Mouse (Mus musculus): ENCODE data around the gene Rnf6. TPM values are rescaled to one million over a fixed set of nuclear protein-coding genes. Genes with fewer than 3 reads are reported as not detected.

Rnf6 gene
- polyA plus RNA-seq, 1 experiment from 2014 or later, result 48.2 TPM

GRCm38 (mm10) chr5:146227496-146227895 lies 6.1 kb upstream of the Rnf6 start:
- no peaks in the 10 kb centered on the region for H3K36me3 ChIP-seq
- no peaks in the 10 kb centered on the region for H3K4me1 ChIP-seq
- no peak overlapping the region for H3K9ac ChIP-seq
- no peak overlapping the region for H3K27ac ChIP-seq
- no peak overlapping the region for H3K4me2 ChIP-seq
- no peak for ATAC-seq (ENCODE audit: insufficient read depth, low FRiP score, low read depth)
- no peaks in the 10 kb centered on the region for H3K9me3 ChIP-seq
- no peak overlapping the region for H3K4me3 ChIP-seq (replicated peaks)
- H3K27me3 ChIP-seq (replicated peaks), result no peaks in the 10 kb centered on the region
- 85% methylated on average over 8 of the region's 8 CpGs for WGBS

GRCm38 (mm10) chr5:146223786-146224185 lies 2.4 kb upstream of the Rnf6 start:
- ATAC-seq (ENCODE audit: insufficient read depth, low FRiP score, low read depth), result no peak
- no peak overlapping the region for H3K9ac ChIP-seq
- H3K27ac ChIP-seq, result no peak overlapping the region
- H3K4me3 ChIP-seq (replicated peaks), result no peak overlapping the region
- 0 out of 2 replicates have a peak, but pooled peaks cover 4% of the 10 kb centered on the region for H3K4me1 ChIP-seq
- no peaks in the 10 kb centered on the region for H3K36me3 ChIP-seq
- H3K9me3 ChIP-seq, result no peaks in the 10 kb centered on the region
- 65% methylated on average over 5 of the region's 5 CpGs for WGBS
- no peaks in the 10 kb centered on the region for H3K27me3 ChIP-seq (replicated peaks)
- no peak overlapping the region for H3K4me2 ChIP-seq

GRCm38 (mm10) chr5:146221722-146222121 lies 367 bp upstream of the Rnf6 start:
- Histone ChIP-seq H3K4me2 (peak overlapping the region; percentile 59), H3K27me3 (replicated peaks) (no peaks in the 10 kb centered on the region), H3K36me3 (peaks cover 7% of the 10 kb centered on the region; the same call in 1 of the 2 replicates), H3K4me1 (0 out of 2 replicates have a peak, but pooled peaks cover 4% of the 10 kb centered on the region), H3K9ac (peak overlapping the region; percentile 56; the same call in 1 of the 2 replicates), H3K27ac (peak overlapping the region; percentile 99), H3K9me3 (no peaks in the 10 kb centered on the region), H3K4me3 (replicated peaks) (peak overlapping the region; percentile 81)
- ATAC-seq (ENCODE audit: insufficient read depth, low FRiP score, low read depth), result no peak
- WGBS, result 29% methylated on average over 6 of the region's 6 CpGs

GRCm38 (mm10) chr5:146220501-146220878 lies 865 bp downstream of the Rnf6 start:
- Histone ChIP-seq H3K4me1 (0 out of 2 replicates have a peak, but pooled peaks cover 4% of the 10 kb centered on the region), H3K9ac (peak overlapping the region; percentile 7; the same call in 1 of the 2 replicates), H3K4me2 (peak overlapping the region; percentile 59), H3K36me3 (peaks cover 10% of the 10 kb centered on the region; the same call in 1 of the 2 replicates), H3K27ac (peak overlapping the region; percentile 99), H3K9me3 (no peaks in the 10 kb centered on the region), H3K27me3 (replicated peaks) (no peaks in the 10 kb centered on the region), H3K4me3 (replicated peaks) (peak overlapping the region; percentile 81)
- peak; percentile 63 for ATAC-seq (ENCODE audit: insufficient read depth, low FRiP score, low read depth)
- WGBS, result 8% methylated on average over 13 of the region's 13 CpGs

GRCm38 (mm10) chr5:146205537-146205936 lies 15.8 kb downstream of the Rnf6 start:
- no peaks in the 10 kb centered on the region for H3K9me3 ChIP-seq
- H3K36me3 ChIP-seq, result peaks cover 53% of the 10 kb centered on the region
- no peak overlapping the region for H3K4me3 ChIP-seq (replicated peaks)
- ATAC-seq (ENCODE audit: insufficient read depth, low FRiP score, low read depth), result no peak
- H3K4me1 ChIP-seq, result no peaks in the 10 kb centered on the region
- H3K9ac ChIP-seq, result no peak overlapping the region
- WGBS, result 91% methylated on average over 5 of the region's 5 CpGs
- no peaks in the 10 kb centered on the region for H3K27me3 ChIP-seq (replicated peaks)
- no peak overlapping the region for H3K4me2 ChIP-seq
- no peak overlapping the region for H3K27ac ChIP-seq

GRCm38 (mm10) chr5:146203921-146204320 lies 17.4 kb downstream of the Rnf6 start:
- WGBS, result 78% methylated on average over 2 of the region's 2 CpGs
- Histone ChIP-seq H3K27me3 (replicated peaks) (no peaks in the 10 kb centered on the region), H3K4me2 (no peak overlapping the region), H3K36me3 (peaks cover 44% of the 10 kb centered on the region), H3K9ac (no peak overlapping the region), H3K27ac (no peak overlapping the region), H3K4me1 (no peaks in the 10 kb centered on the region), H3K9me3 (no peaks in the 10 kb centered on the region), H3K4me3 (replicated peaks) (no peak overlapping the region)
- no peak for ATAC-seq (ENCODE audit: insufficient read depth, low FRiP score, low read depth)

GRCm38 (mm10) chr5:146200580-146200979 lies 20.8 kb downstream of the Rnf6 start:
- Histone ChIP-seq H3K9me3 (no peaks in the 10 kb centered on the region), H3K27me3 (replicated peaks) (no peaks in the 10 kb centered on the region), H3K4me2 (no peak overlapping the region), H3K4me3 (replicated peaks) (no peak overlapping the region), H3K4me1 (no peaks in the 10 kb centered on the region), H3K9ac (no peak overlapping the region), H3K36me3 (peaks cover 21% of the 10 kb centered on the region; the same call in 1 of the 2 replicates), H3K27ac (no peak overlapping the region)
- WGBS, result 97% methylated on average over 6 of the region's 6 CpGs
- ATAC-seq (ENCODE audit: insufficient read depth, low FRiP score, low read depth), result no peak

- no peak overlapping the region for H3K4me2 ChIP-seq
These were observed 21.8 kb downstream of the Rnf6 start for GRCm38 (mm10) chr5:146199540-146199939.

GRCm38 (mm10) chr5:146199073-146199472 lies 22.3 kb downstream of the Rnf6 start:
- H3K4me2 ChIP-seq, result no peak overlapping the region
- no peaks in the 10 kb centered on the region for H3K9me3 ChIP-seq
- no peak for ATAC-seq (ENCODE audit: insufficient read depth, low FRiP score, low read depth)
- no peak overlapping the region for H3K27ac ChIP-seq
- no peaks in the 10 kb centered on the region for H3K27me3 ChIP-seq (replicated peaks)
- H3K4me3 ChIP-seq (replicated peaks), result no peak overlapping the region
- H3K36me3 ChIP-seq, result peaks cover 11% of the 10 kb centered on the region; the same call in 1 of the 2 replicates
- no peak overlapping the region for H3K9ac ChIP-seq
- no peaks in the 10 kb centered on the region for H3K4me1 ChIP-seq

More at GRCm38 (mm10) chr5:146199540-146199939, 21.8 kb downstream of the Rnf6 start:
- H3K4me1 ChIP-seq, result no peaks in the 10 kb centered on the region
- peaks cover 15% of the 10 kb centered on the region; the same call in 1 of the 2 replicates for H3K36me3 ChIP-seq
- H3K9ac ChIP-seq, result no peak overlapping the region
- WGBS, result 83% methylated on average over 2 of the region's 2 CpGs
- no peaks in the 10 kb centered on the region for H3K27me3 ChIP-seq (replicated peaks)
- no peak overlapping the region for H3K4me3 ChIP-seq (replicated peaks)
- ATAC-seq (ENCODE audit: insufficient read depth, low FRiP score, low read depth), result no peak
- H3K27ac ChIP-seq, result no peak overlapping the region
- H3K9me3 ChIP-seq, result no peaks in the 10 kb centered on the region

GRCm38 (mm10) chr5:146193360-146193759 lies 28.0 kb downstream of the Rnf6 start:
- H3K4me1 ChIP-seq, result no peaks in the 10 kb centered on the region
- H3K27me3 ChIP-seq (replicated peaks), result no peaks in the 10 kb centered on the region
- H3K9me3 ChIP-seq, result no peaks in the 10 kb centered on the region
- no peak overlapping the region for H3K4me3 ChIP-seq (replicated peaks)
- no peak overlapping the region for H3K9ac ChIP-seq
- 78% methylated on average over 8 of the region's 8 CpGs for WGBS
- H3K27ac ChIP-seq, result no peak overlapping the region
- no peaks in the 10 kb centered on the region for H3K36me3 ChIP-seq
- no peak overlapping the region for H3K4me2 ChIP-seq
- no peak for ATAC-seq (ENCODE audit: insufficient read depth, low FRiP score, low read depth)

- H3K4me1 ChIP-seq, result no peaks in the 10 kb centered on the region
- no peaks in the 10 kb centered on the region for H3K36me3 ChIP-seq
- WGBS, result 57% methylated on average over 3 of the region's 3 CpGs
- no peak overlapping the region for H3K4me3 ChIP-seq (replicated peaks)
- no peak for ATAC-seq (ENCODE audit: insufficient read depth, low FRiP score, low read depth)
- H3K4me2 ChIP-seq, result no peak overlapping the region
- H3K27me3 ChIP-seq (replicated peaks), result no peaks in the 10 kb centered on the region
- H3K9me3 ChIP-seq, result no peaks in the 10 kb centered on the region
- no peak overlapping the region for H3K27ac ChIP-seq
- no peak overlapping the region for H3K9ac ChIP-seq
These were observed 30.7 kb downstream of the Rnf6 start for GRCm38 (mm10) chr5:146190501-146191269.

- Histone ChIP-seq H3K27ac (no peak overlapping the region), H3K4me3 (replicated peaks) (no peak overlapping the region), H3K4me2 (no peak overlapping the region), H3K4me1 (no peaks in the 10 kb centered on the region), H3K9me3 (no peaks in the 10 kb centered on the region), H3K9ac (no peak overlapping the region), H3K36me3 (no peaks in the 10 kb centered on the region), H3K27me3 (replicated peaks) (no peaks in the 10 kb centered on the region)
- WGBS, result 61% methylated on average over 4 of the region's 4 CpGs
- ATAC-seq (ENCODE audit: insufficient read depth, low FRiP score, low read depth), result no peak
These were observed 31.3 kb downstream of the Rnf6 start for GRCm38 (mm10) chr5:146190093-146190492.
